Mouse (Mus musculus) layer of hippocampus, postnatal 14 days (tissue): ENCODE results near the gene Mgat4c. TPM values are rescaled to one million over a fixed set of nuclear protein-coding genes. Genes with fewer than 3 reads are reported as not detected.

ENCODE experiments used
- microRNA-seq, 2 experiments: library from miRNA; unstranded; fragments of <30 nt; microRNA quantifications; one replicate each; pipeline ENCODE4 v1.2.0; 2021
- total RNA-seq, 2 experiments: library from RNA; stranded (reverse); gene quantifications; 2 replicates each; pipeline ENCODE4 v1.2.3; 2021

Gene Mgat4c
- total RNA-seq, 2 experiments from 2014 or later = 30.8 to 38.3 TPM

Small RNA genes within 50 kb of the gene (microRNA-seq; reads per million reads assigned to microRNA genes)
- gene Mir3059 = 301 to 318 reads per million in 2 experiments
